Mouse (Mus musculus) naive thymus-derived CD4-positive, alpha-beta T cell, adult 5 months (primary cell): ENCODE measurements around the gene Catsper3. TPM values are rescaled to one million over a fixed set of nuclear protein-coding genes. Genes with fewer than 3 reads are reported as not detected.

Experiments
- polyA plus RNA-seq: library from polyadenylated mRNA; unstranded; fragments of 100-300 nt; shearing (Covaris generic); gene quantifications from one replicate; pipeline ENCODE4 v1.2.1, GENCODE M21; 2017

The Catsper3 gene
- polyA plus RNA-seq, result not detected

DNA sequence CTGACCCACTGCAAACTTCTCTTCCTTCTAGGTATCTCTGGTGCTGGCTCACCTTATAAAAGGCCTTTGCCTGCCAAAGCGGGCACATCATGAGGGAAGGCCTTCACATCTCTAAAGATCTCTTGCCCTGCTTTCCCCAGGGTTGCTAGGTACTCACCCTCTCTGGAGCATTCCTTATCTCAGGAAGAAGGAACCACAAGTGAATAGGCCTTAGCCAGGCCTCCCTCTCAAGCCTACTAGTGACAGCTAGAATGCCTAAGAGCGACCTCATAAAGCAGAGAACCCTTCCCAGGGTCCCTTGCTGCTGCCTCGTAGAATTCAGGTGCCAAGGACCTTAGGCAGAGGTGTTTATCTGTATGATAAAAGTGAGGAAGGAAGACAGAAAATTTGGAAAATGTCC lies at the start of gene Catsper3:
Gene Catsper3 (plus strand): TSS at position 301 of the 400 bp plus-strand sequence.

DNA sequence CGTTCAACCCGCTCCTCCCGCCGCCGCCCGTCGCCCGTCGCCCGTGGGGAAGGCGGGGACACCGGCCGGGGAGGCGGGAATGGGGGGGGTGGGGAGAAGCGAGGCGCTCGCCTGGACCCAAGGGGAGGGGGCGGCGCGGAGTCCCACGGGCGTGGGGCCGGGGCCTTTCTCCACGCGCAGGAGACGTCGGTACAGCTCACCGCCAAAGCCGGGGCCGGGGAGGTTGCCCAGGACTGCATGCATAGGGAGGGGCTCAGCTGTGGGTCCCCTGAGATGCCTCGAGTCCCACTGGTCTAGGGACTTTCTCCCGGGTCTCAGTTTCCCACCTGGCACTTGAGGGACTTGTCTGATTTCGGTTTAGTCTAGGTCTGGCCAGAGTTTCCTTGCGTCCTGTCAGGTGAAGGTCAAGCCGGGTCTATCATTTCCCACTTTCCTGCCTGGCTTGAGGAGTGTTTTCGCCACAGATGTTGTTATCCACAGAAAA lies 51.8 kb downstream of the Catsper3 start, which contains the start of gene Pitx1:
Gene Pitx1 (minus strand): TSS at position 51 of the 484 bp plus-strand sequence.

Other genes with a start within 250 kb of the Catsper3 start
- gene Ddx41, start 247.9 kb upstream of the Catsper3 start, polyA plus RNA-seq, result 57.7 TPM
- gene Fam193b, start 213.4 kb upstream of the Catsper3 start, polyA plus RNA-seq, result 76.0 TPM
- gene Tmed9, start 210.8 kb upstream of the Catsper3 start, polyA plus RNA-seq, result 258 TPM
- 30.1 TPM for gene B4galt7, start 184.7 kb upstream of the Catsper3 start, polyA plus RNA-seq
- 20.4 TPM for gene Caml, start 161.6 kb upstream of the Catsper3 start, polyA plus RNA-seq
- 86.6 TPM for gene Ddx46, start 149.5 kb upstream of the Catsper3 start, polyA plus RNA-seq
- gene B230219D22Rik, start 91.4 kb upstream of the Catsper3 start, polyA plus RNA-seq, result 31.8 TPM
- gene Txndc15, start 69.9 kb upstream of the Catsper3 start, polyA plus RNA-seq, result 36.4 TPM
- gene Pcbd2, start 57.2 kb upstream of the Catsper3 start, polyA plus RNA-seq, result 34.5 TPM
- gene Pitx1, start 51.6 kb downstream of the Catsper3 start, polyA plus RNA-seq, result not detected